Mouse (Mus musculus) lung, postnatal 0 days (tissue): ENCODE measurements around the gene Parp1.

ENCODE experiments used
- CTCF ChIP-seq: IDR thresholded peaks from 2 replicates; pipeline ENCODE4 v1.5.1; 2016; ENCODE audit warnings: antibody characterized with exemption, mild to moderate bottlenecking
- EP300 ChIP-seq: IDR thresholded peaks from 2 replicates; pipeline ENCODE4 v1.6.1; 2016; ENCODE audit warnings: antibody characterized with exemption, mild to moderate bottlenecking, control low read depth

- TF ChIP-seq CTCF (no peak), EP300 (no peak)
Measured at GRCm38 (mm10) chr1:180639416-180640401, 71.0 kb downstream of the Parp1 start.
